Mouse (Mus musculus) left cerebral cortex, adult 9 months (tissue): ENCODE measurements around the gene Celf2.
"Not testable (repeated sequence)": the region's sequence is repeated elsewhere in the genome, so short reads cannot be mapped to it uniquely, and the experiment has no call there.

ENCODE experiments used
- DNase-seq, 2 experiments: peaks; one replicate each; pipeline ENCODE4 v3.0.0; 2022; ENCODE audit warnings: low spot score in 2 of 2

Celf2 gene

DNA sequence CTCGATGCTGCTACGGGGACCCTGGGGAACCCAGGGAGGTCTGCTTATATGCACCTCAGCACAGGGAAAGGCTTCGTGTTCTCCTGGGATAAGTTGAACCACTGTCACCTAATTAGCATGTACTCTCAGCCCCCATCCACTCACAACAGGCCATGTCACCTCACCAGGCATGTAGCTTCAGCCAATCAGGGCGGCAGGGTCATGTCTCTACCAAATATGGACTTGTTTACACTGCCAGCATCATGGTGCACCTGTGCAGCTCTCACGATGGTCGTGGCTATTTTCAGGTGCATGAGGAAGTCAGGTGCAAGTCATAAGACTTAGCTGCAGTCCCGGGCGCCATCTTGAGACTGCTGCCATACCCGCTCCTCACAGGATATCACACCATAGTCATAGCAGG, at the start of gene Celf2:
TSS of gene Celf2 (minus strand) at position 101 of the 400 bp plus-strand sequence.
- not testable (repeated sequence) for DNase-seq

DNA sequence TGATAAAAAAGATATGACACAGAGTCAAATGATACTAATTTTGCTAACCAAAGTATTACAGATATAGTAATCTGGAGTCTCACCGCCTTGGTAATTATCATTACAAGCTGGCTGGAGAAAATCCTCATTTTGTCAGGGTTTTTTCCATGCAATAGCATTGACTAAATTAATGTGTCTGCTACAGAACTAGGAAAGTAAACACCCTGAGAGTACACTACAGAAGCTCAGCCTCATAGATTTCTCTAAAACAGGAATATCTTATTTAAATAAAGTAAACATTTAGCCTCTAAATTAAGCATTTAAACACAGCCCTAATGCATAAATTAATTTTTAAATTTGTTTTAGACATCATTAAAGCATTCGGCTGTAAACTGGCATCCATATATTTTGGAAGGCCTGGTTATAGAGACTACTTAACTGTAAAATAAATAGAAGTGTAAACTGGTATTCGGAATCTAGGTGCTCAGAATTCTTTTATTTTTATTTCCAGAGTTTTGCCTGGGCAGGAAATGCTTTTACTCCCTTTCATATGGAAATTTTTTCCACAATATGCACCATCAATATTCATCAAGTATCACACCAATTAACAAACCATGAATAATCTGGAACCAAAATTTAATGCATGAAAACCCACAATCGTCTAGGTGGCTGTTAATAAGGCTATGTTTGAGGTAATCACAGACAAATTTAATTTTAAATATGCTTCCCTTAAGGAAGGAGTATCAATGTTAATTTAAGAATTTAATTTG, 46.0 kb upstream of the Celf2 start:
- no peak for DNase-seq

DNA sequence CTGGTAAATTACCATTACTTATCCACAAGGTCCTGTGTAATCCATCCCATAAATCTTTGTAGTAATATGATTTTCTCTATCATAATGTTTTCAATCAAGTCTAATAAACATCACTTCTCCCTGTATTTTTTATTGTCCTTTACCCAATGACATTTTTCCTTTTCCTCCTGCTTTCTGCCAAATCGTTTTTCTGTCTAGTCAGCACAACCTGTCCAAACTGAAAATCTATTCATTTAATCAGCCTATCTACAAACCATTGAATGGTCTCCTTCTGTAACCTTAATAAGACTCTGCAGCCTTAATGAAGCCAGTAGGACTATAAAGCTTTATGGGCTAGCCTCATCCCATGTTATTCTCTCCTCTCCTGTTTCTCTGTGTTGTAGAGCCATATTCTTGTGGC, 45.2 kb upstream of the Celf2 start:
- no peak for DNase-seq

DNA sequence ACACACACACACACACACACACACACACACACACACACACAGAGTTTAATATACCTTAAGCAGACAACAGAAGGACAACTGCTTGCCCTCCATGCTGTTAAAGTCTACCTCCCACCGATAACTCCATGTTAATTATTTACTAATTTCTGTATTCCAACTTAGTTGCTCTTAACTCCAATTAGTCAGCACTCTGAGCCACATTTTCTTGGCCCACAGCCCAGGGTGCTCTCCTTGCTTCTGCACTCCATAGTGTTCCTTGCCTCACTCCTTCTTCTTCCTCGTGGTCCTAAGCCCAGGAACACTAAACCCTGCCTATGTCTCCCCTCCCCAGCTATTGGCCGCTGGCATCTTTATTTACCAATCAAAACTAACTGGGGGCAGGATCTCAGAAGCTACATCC, 43.5 kb upstream of the Celf2 start:
- no peak for DNase-seq

DNA sequence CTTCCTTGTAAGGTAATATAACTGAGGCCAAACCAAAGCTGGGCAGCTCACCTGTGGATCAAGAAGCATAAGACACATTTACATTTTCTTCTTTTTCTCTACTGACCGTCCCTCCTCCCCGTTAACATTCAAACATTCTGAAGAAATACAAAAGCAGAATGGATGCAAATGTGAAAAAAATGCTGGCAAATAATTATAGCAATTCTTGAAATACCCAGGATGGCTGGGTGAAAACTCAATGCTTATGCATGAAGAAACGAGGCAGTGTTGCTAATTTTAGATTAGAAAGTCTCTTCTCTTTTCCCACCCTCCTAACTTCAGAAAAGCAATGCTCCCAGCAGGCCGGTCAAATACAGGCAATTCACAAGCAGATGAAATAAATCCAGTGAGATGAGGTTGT, 39.5 kb upstream of the Celf2 start:
- peak in 1 of 2 experiments; percentile 16 for DNase-seq

DNA sequence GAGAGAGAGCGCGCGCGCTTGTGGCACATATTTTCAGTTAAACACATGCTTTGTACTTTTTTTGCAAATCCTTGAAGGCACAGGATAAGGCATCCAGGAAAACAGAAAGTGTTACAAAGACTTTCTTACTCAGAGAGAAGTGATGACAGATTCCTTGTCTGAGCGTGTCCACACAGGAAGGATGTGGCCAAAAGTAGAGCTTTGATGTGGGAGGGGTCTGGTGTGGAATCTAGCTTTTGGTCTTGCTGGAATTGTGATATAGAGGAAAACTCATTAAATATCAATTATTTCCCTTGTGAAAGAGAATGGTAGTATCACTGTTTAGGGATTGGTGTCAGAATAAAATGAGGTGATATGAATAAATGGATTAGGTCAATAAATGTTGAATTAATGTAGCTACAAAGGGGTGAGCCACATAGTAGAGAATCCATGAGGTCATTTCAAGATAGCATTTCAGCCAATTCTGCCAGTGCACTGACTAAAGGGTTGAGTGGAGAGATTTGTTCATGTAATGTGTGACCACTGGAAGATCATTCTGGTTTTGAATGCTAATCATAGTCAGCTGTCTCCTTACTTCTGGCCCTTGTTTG, 25.3 kb upstream of the Celf2 start:
- no peak for DNase-seq

DNA sequence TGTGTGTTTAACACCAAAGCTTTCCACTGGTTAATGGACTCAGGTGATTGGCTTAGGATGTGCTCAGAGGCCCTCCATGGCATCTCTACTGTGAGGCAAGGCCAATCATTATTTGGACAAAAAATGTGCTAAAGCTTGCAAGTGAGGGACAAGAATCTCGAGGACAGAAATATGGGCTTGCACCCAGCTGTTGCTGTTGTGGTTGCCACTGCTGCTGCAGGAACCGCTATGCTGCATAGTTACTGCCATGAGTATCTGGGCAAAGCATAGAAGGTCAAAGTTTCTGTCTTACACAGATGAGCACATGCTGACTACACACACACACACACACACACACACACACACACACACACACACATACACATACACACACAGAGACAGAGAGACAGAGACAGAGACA, 24.8 kb upstream of the Celf2 start:
- no peak for DNase-seq

DNA sequence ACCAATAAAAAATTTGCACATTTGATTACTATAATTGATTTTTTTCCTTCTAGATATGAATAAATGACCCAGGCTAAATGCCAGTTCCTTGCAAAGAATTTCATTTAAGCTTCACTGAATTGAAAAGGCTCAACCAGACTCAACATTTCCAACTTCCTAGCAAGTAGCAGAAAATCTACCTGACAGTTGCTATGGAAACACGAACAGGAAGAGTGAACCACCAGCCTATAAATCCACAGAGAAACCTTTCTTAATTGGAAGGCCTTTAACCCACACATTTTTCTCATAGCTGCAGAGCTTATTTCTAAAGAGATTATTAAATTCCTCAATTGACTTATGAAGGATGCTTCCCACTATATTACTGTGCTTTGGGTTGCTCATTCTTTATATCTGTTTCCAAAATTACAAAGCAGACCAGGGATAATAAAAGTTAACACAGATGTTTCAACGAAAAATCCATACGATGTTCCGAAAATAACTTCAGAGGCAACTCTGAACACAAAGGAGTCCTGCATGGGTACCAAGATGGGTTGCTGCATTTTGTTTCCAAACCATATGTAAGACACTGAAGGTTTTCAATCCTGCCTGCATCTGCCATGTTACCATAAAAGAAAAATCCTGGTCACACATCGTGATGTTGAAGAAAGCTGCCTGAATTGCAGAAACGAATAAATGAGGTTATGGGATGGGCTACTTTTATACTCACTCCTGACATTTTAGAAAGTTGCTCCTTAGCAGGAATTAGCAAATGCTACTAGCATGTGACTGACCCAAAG, 22.0 kb upstream of the Celf2 start:
- peak; percentile 25 to 67 for DNase-seq

DNA sequence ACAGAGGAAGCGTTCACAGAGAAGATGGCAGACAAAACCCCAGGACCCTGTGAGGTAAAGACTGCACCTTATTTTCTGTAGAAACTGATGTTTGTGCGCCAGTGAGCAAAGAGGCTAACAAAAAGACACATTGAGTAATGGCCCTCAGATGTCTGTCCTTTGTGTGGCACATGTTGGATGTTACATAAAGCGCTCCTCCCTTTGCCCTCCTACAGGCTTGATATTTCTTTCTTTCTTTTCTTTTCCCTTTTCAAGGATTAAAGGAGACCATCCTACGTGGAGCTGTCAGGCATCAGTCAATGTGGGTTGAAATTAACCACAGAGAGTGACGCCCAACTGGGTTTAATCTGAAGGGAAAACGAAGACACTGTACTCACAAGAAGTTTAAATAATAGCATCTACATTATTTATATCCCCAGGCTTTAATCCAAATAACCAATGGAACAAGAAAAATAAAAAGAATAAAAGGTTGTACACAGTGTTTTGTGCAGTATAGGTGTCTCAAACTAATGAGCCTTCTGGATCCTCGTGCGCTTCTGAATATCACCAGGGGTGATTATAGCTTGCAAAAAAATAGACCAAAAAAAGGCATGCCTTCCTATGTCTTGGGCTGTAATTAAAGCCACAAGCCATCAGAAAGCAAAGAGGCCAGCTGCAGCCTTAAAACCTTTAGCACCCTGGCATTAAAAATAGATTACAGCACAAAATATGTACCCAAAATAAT, 21.3 kb upstream of the Celf2 start:
- peak; percentile 43 to 68 for DNase-seq

DNA sequence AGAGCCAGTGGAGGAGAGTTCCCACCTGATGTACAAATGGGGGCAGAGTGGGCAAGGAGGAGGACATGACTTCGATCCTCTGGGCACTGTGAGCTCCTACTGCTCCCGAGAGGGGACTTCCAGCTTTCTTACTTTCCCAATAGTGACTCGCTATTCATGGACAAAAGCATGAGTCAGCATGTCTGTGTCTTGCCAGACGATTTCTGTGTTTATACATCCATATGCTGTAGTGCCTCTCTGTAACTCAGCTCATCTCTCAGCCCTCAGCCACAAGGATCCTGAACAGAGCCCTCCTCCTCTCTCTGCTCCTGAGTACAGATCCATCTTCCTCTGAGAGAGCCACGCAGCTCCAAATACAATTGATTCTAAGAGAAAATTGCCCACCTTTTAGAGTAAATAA, 20.3 kb upstream of the Celf2 start:
- peak; percentile 54 to 76 for DNase-seq

DNA sequence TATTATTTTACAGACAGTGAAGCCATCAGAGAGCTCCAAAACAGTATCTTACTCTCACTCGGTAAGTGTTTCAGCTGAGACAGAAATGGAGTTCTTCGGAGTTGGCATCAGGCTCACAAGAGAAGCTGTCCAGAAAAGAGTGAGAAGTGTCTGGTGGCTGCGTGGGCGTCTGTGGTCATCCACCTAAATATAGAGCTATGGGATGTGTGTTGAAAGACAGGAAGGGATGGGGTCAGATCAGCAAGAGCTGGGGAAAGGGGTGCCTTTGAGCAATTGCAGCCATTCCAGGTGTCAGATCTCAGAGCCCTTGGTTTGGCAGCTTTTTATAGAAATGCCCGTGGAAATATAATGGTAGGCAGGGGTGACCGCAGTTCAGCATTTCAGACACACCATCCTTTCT, 17.3 kb upstream of the Celf2 start:
- DNase-seq = peak in 1 of 2 experiments; percentile 58

DNA sequence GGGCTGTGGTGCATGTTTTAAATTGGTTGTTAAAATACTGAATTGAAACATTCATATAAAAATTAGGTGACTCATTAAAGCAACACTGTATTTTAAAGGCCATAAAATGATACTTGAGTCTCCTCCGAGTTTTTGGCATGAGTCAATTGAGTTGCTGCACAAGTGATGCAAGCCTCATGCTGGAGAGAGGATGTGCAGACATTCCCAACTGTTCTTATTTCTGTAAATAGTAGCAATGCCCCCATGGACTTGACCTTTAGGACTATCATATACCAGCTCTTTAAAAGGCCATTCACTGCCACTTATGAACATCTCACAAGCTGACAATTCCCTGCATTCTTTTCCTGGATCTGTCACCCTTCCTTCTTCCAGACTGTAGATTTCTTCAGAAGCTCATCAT, 10.1 kb upstream of the Celf2 start:
- no peak for DNase-seq

DNA sequence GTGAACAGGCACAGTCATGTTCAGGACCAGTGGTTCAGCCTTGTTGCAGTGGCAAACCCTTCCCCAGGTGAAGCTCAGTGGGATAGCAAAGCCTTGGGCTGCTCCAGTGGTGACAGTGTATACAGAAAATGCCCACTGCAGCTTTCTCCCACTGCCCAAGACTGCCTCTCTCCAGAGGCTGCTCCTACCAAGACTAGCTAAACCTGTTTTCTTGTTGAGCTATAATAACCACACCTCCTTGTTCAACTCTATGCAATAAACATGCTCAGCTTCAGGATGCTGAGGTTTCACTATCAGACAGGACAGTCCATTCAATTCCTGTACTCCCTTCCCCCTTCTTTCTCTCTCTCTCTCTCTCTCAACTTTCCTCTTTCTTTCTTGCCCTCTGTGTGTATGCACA, 15.9 kb downstream of the Celf2 start:
- no peak for DNase-seq

DNA sequence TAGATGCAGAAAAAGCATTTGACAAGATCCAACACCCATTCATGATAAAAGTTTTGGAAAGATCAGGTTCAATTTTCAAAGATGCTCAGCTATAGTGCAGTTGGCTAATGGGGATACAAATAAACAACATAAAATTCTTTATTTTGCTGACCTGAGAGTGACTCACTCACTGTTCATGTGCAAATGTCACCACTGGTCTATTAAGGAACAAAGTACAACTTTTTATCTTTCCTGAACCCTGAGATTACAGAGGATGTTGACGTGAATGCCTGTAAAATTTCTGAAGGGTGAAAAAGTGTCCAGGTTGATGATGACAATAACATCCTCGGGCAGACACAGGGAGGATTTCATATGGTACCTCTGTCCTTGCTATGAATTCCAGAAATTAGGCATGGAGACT, 24.4 kb downstream of the Celf2 start:
- no peak for DNase-seq

DNA sequence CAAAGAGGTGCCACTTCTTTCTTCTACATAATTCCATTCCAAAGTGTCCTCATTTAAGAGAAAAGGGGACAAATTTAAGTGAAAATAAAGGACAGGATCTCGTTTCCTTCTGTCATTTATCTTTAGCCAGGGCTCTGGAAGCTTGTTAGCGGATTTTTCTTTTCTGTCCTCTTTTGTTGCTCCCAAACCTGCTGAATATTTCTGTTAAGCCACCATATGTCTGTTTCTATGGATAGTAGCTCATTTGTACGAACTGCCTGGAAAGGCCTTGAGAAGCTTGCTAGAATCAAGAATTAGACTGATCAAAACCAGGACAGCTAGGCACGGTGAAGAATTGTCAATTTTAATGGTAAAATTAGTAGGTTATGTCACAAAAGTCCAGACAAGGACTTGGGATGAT, 27.3 kb downstream of the Celf2 start:
- DNase-seq = peak in 1 of 2 experiments; percentile 11

DNA sequence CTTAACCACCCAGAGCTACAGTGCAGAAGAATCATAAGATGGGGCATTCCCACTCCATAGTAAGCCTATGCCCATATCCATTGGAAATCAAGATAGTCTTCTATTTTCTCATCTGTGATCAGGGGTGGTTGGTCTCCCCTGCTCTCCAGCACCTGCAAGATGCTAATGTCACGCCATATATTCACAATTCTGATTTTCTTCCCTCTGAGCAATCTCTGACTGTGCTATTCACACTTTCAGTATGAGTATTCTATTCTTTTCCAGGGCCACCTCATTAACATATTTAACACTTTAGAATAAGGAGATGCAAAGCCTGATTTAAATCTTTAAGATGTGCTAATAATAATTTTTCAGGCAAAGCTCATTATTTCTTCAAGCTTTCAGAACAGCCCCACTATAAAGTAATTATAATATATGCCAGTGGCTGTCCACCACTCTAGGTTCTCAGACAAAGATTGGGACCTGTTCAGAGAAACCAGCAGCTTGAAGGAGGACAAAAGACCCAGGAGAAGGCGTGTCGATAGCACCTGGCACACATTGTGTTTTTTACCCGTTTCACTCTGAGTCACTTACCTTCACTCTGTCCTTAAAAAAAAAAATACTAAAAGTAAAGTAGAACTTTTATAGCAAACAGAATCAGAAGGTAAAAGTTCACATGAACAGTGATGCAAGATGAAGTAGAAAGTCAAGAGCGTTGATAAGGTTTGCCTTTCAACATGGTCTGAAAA, 48.9 kb downstream of the Celf2 start:
- no peak for DNase-seq

DNA sequence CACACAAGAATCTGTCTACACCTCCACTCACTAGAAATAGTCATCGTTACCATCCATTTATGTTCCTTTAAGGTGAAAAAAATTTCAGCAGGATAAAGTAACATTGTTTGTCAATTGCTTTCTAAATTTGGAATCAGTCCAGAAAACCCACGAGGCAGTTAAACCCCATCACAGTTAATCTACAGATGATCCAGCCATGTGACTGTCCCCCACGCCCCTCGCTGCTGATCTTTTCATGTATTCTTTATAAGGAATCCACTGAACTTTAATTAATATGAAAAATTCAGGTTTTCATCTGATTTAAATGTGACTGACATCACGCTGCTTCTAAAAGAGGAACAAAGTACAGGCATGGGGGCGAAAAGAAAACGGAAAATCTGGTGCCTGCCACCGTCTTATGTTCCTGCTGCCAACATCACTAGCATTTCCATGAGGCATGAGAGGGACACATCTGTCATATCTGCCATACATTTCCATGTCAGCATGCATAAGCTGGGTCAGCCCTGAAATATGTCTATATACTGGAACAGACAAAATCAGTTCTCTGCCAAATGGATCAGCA, 70.6 kb downstream of the Celf2 start:
- DNase-seq = peak; percentile 65 to 71

DNA sequence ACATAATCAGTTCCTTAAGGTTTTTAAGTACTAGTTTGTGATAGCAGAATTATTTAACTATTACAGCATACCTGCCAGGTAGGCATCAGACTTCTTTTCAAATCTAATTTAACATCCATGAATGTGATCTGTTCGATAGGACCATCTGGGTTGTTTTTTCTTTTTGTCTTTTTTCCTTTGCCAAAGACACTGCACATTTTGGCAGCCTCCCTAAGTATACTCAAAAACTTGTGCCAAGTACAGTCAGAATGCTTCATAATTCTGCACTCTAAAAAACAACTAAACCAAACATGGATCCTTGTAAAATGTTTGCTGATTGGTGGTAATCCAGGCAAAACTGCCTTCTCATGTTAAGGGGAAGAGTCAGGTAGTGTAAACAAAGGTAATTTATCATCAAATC, 82.9 kb downstream of the Celf2 start:
- DNase-seq = peak in 1 of 2 experiments; percentile 26

DNA sequence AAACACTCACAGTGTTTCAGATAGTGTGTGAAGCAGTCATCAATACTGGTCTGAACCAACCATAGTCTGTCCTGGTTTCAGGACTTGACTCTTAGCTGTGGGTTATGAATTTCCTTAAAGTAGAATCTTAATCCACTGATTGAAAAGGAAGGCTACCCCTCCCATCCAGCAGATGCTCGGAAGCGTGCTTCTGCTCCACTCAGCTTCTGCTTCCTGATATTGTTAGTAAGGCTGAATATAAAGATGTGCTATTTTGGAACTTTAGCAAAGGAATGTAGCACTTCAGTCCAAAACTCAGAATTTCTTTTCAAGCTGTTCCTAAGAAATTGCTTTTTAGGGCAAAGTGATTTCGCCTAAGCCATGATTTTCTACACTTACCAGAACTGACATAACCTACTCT, 108.8 kb downstream of the Celf2 start:
- peak; percentile 62 to 72 for DNase-seq

DNA sequence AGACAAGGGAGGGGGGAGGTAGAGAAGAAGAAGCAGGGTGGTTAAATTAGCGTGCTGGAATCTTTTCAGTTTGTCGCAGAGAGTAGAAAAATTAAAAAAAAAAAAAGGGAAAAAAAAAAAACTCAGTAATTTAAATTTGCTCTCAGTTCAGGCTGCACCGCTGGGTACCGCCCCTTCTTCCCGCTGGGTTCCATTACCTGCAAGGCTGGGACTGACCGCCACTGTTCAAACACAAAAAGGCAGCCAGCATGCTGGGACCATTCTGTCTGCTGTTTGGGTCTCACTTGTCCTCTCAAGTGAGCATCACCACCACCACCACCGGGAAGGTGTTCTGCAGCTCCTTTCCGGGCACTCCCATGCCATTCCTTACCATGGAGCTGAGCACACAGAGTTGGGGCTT, 113.4 kb downstream of the Celf2 start:
- DNase-seq = peak in 1 of 2 experiments; percentile 44

DNA sequence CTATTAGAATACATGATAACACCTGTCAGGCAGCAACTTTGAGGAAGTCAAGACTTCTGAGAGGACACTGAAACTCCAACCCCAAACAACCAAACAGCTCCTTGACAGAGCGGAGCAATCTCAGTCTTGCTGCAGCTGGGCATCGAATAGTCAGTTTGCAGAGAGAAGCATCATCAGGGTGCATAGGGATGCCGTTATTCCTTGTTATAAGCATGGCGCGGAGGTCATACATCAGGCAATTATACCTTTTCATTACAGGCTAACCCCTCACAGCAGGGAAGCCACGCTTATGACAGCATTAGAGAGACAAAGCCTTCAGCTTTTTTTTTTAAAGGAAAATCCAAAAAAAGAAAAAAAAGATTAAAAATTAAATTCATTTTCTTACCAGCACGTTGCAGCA, 113.9 kb downstream of the Celf2 start:
- no peak for DNase-seq
